Mouse (Mus musculus): Measurements from ENCODE around the gene Dok3. TPM values are rescaled to one million over a fixed set of nuclear protein-coding genes. Genes with fewer than 3 reads are reported as not detected.
A peak's percentile ranks its signal among the peaks of the same experiment; 100 is the strongest.
"Not testable (repeated sequence)": the region's sequence is repeated elsewhere in the genome, so short reads cannot be mapped to it uniquely, and the experiment has no call there.

Dok3 gene
- polyA plus RNA-seq (2015; fragmentation: Nextera tagmentation; extraction: Ambion mirVana): 5.1 and 5.6 TPM in 2 replicates

DNA sequence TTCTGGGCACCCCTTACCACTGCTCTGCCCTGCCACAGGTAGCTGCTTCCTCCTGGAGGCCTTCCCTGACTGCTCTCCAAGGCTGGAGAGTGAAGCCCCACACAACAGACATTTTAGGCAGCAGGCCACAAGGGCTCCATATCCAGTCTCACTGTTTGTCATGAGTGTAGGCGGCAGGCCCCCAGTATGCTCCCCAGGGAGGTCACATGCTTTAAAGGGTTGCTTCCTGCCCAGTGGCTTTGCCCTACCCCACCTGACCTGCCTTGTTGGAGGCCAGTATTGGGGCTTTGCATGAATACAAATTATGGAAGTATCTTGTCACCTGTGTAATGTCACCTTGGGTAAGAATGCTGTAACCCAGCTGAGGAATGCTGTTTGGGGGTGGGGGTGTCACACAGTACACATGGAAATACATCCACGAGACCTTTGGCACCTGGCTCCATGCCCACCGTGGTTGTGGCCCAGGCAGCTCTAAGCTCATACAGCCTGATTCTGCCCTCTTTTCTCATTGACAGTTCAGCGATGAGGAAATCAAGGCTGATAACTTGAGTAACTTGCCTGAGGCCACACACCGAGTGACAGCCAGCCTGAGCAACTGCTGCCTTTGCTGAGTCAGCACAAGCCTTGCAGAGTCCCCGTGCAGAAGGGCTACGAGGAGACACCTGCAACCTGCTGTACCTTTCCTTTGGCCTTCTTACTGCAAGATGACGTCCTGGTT, at the start of gene Dok3:
Dok3 (minus strand) TSS at position 99 of the 718 bp plus-strand sequence.
- WGBS: 90% methylated on average over 8 of the region's 8 CpGs
- Histone ChIP-seq H3K9me3 (replicated peaks; ENCODE audit: control insufficient read depth, low read length, poor library complexity, severe bottlenecking) (no peaks in the 10 kb centered on the region), H3K4me2 (ENCODE audit: low read length) (no peak within 1 kb of the TSS), H3K4me3 (ENCODE audit: low read depth, low read length) (no peak within 1 kb of the TSS), H3K9ac (ENCODE audit: low read depth, low read length) (no peak within 1 kb of the TSS), H3K36me3 (ENCODE audit: control insufficient read depth, insufficient read depth, low read length) (peaks cover 28% of the 10 kb centered on the region), H3K4me1 (ENCODE audit: control insufficient read depth, insufficient read depth, low read length) (no peaks in the 10 kb centered on the region), H3K27me3 (ENCODE audit: control insufficient read depth, insufficient read depth, low read depth, low read length) (no peaks in the 10 kb centered on the region), H3K27ac (ENCODE audit: low read length) (no peak within 1 kb of the TSS)
- no peak for ATAC-seq

DNA sequence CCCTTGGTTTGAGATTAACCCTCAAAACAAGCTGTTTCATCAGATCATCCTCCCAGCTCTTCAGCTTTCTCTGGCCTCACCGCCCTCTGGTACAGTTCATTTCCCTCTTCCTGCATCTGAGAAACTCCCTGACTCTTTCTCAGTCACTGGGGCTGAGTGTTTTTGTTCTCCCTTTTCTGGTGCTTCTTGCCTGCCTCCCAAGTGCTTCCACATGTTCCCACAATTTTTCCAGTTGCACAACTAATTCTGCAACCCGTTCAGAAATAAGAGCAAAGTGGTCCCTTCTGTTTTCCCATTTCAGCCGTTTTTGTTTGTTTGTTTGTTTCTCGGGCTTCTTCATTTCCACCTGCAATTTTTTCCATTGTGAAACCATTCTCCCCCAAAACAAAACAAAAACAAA, 49.0 kb upstream of the Dok3 start:
- H3K9me3 ChIP-seq (replicated peaks; ENCODE audit: control insufficient read depth, low read length, poor library complexity, severe bottlenecking): no peaks in the 10 kb centered on the region
- WGBS: 77% methylated on average over 4 of the region's 4 CpGs
- no peak overlapping the region for H3K4me3 ChIP-seq (ENCODE audit: low read depth, low read length)

DNA sequence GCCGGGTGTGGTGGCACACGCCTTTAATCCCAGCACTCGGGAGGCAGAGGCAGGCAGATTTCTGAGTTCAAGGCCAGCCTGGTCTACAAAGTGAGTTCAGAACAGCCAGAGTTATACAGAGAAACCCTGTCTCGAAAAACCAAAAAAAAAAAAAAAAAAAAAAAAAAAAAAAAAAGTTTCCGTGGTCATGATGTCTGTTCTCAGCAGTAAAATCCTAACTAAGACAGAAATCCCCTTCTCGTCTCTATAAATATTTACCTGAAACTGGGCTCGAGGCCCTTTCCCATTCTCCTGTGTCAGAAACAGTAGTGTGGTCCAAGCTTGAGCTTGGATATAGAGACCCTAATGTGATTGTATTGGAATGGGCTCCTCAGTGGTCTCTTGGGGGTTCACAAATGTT, 47.8 kb upstream of the Dok3 start:
- not testable (repeated sequence) for H3K27me3 ChIP-seq (ENCODE audit: control insufficient read depth, insufficient read depth, low read depth, low read length); H3K27ac ChIP-seq (ENCODE audit: low read length); ATAC-seq; H3K4me3 ChIP-seq (ENCODE audit: low read depth, low read length); H3K4me1 ChIP-seq (ENCODE audit: control insufficient read depth, insufficient read depth, low read length); H3K9me3 ChIP-seq (replicated peaks; ENCODE audit: control insufficient read depth, low read length, poor library complexity, severe bottlenecking); H3K4me2 ChIP-seq (ENCODE audit: low read length); H3K36me3 ChIP-seq (ENCODE audit: control insufficient read depth, insufficient read depth, low read length); H3K9ac ChIP-seq (ENCODE audit: low read depth, low read length)
- WGBS: 91% methylated on average over 7 of the region's 7 CpGs

More for the DNA sequence above, 49.0 kb upstream of the Dok3 start:
- H3K36me3 ChIP-seq (ENCODE audit: control insufficient read depth, insufficient read depth, low read length): no peaks in the 10 kb centered on the region
- no peak overlapping the region for H3K9ac ChIP-seq (ENCODE audit: low read depth, low read length)
- no peaks in the 10 kb centered on the region for H3K4me1 ChIP-seq (ENCODE audit: control insufficient read depth, insufficient read depth, low read length)
- no peak overlapping the region for H3K4me2 ChIP-seq (ENCODE audit: low read length)
- no peak overlapping the region for H3K27ac ChIP-seq (ENCODE audit: low read length)
- no peak for ATAC-seq
- no peaks in the 10 kb centered on the region for H3K27me3 ChIP-seq (ENCODE audit: control insufficient read depth, insufficient read depth, low read depth, low read length)

DNA sequence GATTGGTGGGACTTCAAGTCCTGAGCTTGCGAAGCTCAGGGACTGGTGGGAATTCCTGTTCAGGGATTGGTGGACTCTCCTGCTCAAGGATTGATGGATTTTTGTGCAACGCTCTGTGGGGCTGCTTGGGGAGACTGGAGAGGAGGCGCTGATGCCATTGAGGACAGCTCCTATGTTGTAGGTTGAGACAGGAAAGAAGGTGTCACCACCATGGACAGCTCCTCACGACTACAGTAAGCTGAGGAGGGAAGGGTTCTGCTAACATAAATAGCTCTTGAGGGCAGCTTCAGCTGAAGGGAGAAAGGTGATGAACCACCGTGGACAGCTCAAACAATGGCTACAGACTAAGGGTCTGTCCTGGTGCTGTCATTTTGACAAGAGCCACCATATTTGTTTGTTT, 46.8 kb upstream of the Dok3 start:
- peaks cover 7% of the 10 kb centered on the region for H3K4me1 ChIP-seq (ENCODE audit: control insufficient read depth, insufficient read depth, low read length)
- 72% methylated on average over 5 of the region's 5 CpGs for WGBS
- ATAC-seq: no peak
- no peaks in the 10 kb centered on the region for H3K27me3 ChIP-seq (ENCODE audit: control insufficient read depth, insufficient read depth, low read depth, low read length)
- H3K27ac ChIP-seq (ENCODE audit: low read length): no peak overlapping the region
- no peaks in the 10 kb centered on the region for H3K9me3 ChIP-seq (replicated peaks; ENCODE audit: control insufficient read depth, low read length, poor library complexity, severe bottlenecking)
- H3K9ac ChIP-seq (ENCODE audit: low read depth, low read length): no peak overlapping the region
- no peak overlapping the region for H3K4me3 ChIP-seq (ENCODE audit: low read depth, low read length)
- no peak overlapping the region for H3K4me2 ChIP-seq (ENCODE audit: low read length)
- H3K36me3 ChIP-seq (ENCODE audit: control insufficient read depth, insufficient read depth, low read length): no peaks in the 10 kb centered on the region

DNA sequence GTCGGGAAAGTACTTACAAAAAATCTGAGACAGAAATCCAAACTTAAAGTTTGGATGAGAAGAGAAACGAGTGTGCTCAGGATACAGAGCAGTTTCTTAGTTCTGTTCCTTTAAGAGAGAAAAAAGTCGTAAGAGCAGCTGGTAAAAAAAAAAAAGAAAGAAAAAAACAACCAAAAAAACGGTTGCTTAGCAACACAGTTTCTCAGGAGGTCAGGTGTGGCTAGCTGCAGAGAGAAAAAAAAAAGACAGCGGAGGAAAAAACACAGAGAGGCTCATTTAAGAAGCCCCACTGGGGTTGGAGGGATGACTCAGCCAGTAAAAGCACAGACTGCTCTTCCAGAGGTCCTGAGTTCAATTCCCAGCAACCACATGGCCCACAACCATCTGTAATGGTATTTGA, 45.2 kb upstream of the Dok3 start:
- Histone ChIP-seq H3K4me3 (ENCODE audit: low read depth, low read length) (no peak overlapping the region), H3K9ac (ENCODE audit: low read depth, low read length) (no peak overlapping the region), H3K36me3 (ENCODE audit: control insufficient read depth, insufficient read depth, low read length) (no peaks in the 10 kb centered on the region), H3K4me1 (ENCODE audit: control insufficient read depth, insufficient read depth, low read length) (peaks cover 10% of the 10 kb centered on the region), H3K27ac (ENCODE audit: low read length) (no peak overlapping the region), H3K27me3 (ENCODE audit: control insufficient read depth, insufficient read depth, low read depth, low read length) (no peaks in the 10 kb centered on the region), H3K4me2 (ENCODE audit: low read length) (no peak overlapping the region), H3K9me3 (replicated peaks; ENCODE audit: control insufficient read depth, low read length, poor library complexity, severe bottlenecking) (no peaks in the 10 kb centered on the region)
- ATAC-seq: no peak
- WGBS: 64% methylated on average over 5 of the region's 5 CpGs

DNA sequence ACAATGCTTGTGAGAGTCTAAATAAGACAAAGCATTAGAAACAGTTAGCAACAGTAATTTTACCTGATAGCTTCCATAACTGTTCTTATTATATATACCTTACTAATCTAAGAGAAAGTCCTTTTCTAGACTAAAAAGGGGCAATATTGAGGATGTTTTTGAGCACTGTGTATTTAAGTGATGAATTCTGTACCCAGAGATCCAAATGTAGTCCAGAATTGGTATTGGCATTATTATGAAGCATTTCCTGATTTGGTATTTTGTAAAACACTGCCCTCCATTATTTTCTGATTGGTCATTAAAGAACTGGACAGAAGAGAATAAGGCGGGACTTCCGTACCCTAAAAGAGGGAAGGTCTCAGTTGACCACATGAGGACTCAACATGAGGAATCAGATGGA, 44.3 kb upstream of the Dok3 start, which contains the start of gene Tmed9:
Tmed9 (plus strand) TSS at position 301 of the 400 bp plus-strand sequence.
- ATAC-seq: no peak

GRCm38 (mm10) chr13:55571977-55572376, 42.9 kb upstream of the Dok3 start:
- H3K4me2 ChIP-seq (ENCODE audit: low read length): peak overlapping the region; percentile 42
- ATAC-seq: no peak
- no peaks in the 10 kb centered on the region for H3K27me3 ChIP-seq (ENCODE audit: control insufficient read depth, insufficient read depth, low read depth, low read length)
- H3K36me3 ChIP-seq (ENCODE audit: control insufficient read depth, insufficient read depth, low read length): no peaks in the 10 kb centered on the region
- no peak overlapping the region for H3K4me3 ChIP-seq (ENCODE audit: low read depth, low read length)
- H3K27ac ChIP-seq (ENCODE audit: low read length): no peak overlapping the region
- H3K9ac ChIP-seq (ENCODE audit: low read depth, low read length): no peak overlapping the region
- no peaks in the 10 kb centered on the region for H3K9me3 ChIP-seq (replicated peaks; ENCODE audit: control insufficient read depth, low read length, poor library complexity, severe bottlenecking)
- 85% methylated on average over 2 of the region's 2 CpGs for WGBS
- H3K4me1 ChIP-seq (ENCODE audit: control insufficient read depth, insufficient read depth, low read length): peaks cover 16% of the 10 kb centered on the region

More for the DNA sequence above, 44.3 kb upstream of the Dok3 start, which contains the start of gene Tmed9:
- H3K27ac ChIP-seq (ENCODE audit: low read length): no peak within 1 kb of the TSS
- no peaks in the 10 kb centered on the region for H3K27me3 ChIP-seq (ENCODE audit: control insufficient read depth, insufficient read depth, low read depth, low read length)
- peaks cover 16% of the 10 kb centered on the region for H3K4me1 ChIP-seq (ENCODE audit: control insufficient read depth, insufficient read depth, low read length)
- 97% methylated on average over 2 of the region's 2 CpGs for WGBS
- H3K4me3 ChIP-seq (ENCODE audit: low read depth, low read length): no peak within 1 kb of the TSS
- H3K36me3 ChIP-seq (ENCODE audit: control insufficient read depth, insufficient read depth, low read length): no peaks in the 10 kb centered on the region
- no peak within 1 kb of the TSS for H3K4me2 ChIP-seq (ENCODE audit: low read length)
- no peaks in the 10 kb centered on the region for H3K9me3 ChIP-seq (replicated peaks; ENCODE audit: control insufficient read depth, low read length, poor library complexity, severe bottlenecking)
- no peak within 1 kb of the TSS for H3K9ac ChIP-seq (ENCODE audit: low read depth, low read length)

DNA sequence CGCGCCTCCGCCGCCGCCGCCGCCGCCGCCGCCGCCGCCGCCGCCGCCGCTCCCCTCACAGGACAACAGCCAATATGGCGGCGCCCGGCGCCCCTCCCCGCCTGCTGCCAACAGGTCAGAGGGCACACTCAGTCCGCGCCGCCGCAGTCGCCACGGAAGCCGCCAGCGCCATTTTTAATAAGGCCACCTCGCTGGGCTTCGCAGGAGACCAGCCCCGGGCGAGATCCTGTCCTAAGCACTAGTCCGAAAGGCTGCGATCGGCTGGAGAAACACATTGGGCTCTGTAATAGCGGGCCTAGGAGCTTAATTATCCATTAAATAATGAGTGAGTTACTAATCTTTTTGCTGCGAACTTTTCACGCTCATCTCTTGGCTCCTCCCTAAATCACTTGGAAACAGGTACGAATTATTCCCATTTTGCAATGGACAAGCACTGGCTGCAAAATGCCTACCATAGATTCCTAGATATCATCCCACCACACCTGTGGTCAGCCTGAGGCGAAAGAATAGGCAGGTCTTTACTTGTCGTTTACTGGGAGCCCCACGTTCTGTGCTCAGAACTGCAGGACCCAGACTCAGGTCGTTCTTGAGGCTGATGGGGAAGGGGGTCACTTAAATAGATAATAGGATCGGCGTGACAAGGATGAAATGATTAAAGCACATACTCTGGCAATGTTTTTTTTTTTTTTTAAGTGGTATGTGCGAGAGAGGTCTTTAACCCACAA, 42.1 kb upstream of the Dok3 start, which contains the start of gene Fam193b:
Fam193b (minus strand) TSS at position 94 of the 725 bp plus-strand sequence.
- 2% methylated on average over 28 of the region's 47 CpGs for WGBS

More for the DNA sequence above, 42.1 kb upstream of the Dok3 start, which contains the start of gene Fam193b:
- H3K4me3 ChIP-seq (ENCODE audit: low read depth, low read length): peak within 1 kb of the TSS; percentile 77
- peak within 1 kb of the TSS; percentile 95 for H3K4me2 ChIP-seq (ENCODE audit: low read length)
- no peaks in the 10 kb centered on the region for H3K27me3 ChIP-seq (ENCODE audit: control insufficient read depth, insufficient read depth, low read depth, low read length)
- H3K9me3 ChIP-seq (replicated peaks; ENCODE audit: control insufficient read depth, low read length, poor library complexity, severe bottlenecking): no peaks in the 10 kb centered on the region
- H3K9ac ChIP-seq (ENCODE audit: low read depth, low read length): peak within 1 kb of the TSS; percentile 80
- no peaks in the 10 kb centered on the region for H3K36me3 ChIP-seq (ENCODE audit: control insufficient read depth, insufficient read depth, low read length)
- peak; percentile 90 for ATAC-seq
- peaks cover 18% of the 10 kb centered on the region for H3K4me1 ChIP-seq (ENCODE audit: control insufficient read depth, insufficient read depth, low read length)
- H3K27ac ChIP-seq (ENCODE audit: low read length): peak within 1 kb of the TSS; percentile 93

Measured in midbrain, embryonic 16.5 days (tissue).